Mouse (Mus musculus) stomach, postnatal 0 days (tissue): Measurements from ENCODE around the gene Ptpra.

Experiments
- CTCF ChIP-seq: IDR thresholded peaks from 2 replicates; pipeline ENCODE4 v1.5.1; 2016; ENCODE audit warnings: antibody characterized with exemption, low read depth, mild to moderate bottlenecking, moderate library complexity
- EP300 ChIP-seq: optimal IDR thresholded peaks from 2 replicates; pipeline ENCODE3; 2016; ENCODE audit warnings: antibody characterized with exemption

DNA sequence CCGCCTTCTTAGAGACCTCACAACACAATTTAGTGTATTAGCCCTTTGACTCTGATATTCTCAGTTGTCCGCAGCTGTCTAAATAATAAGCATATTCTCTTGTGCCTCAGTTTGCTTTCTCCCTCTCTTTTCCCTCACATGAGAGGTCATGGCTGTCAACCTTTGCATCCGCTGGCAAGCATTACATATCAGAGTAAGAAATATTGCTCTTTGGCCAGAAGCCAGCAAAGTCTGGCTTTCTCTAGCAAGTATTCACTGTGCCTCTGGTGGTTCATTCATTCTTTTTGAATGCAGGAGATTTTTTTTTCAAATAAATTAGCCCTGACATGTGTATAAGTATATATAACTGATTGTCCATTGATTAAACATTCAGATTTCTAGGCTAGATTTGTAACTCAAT lies 49.5 kb downstream of the Ptpra start:
- TF ChIP-seq CTCF, result no peak
- no peak for TF ChIP-seq EP300
